Mouse (Mus musculus) stomach, postnatal 0 days (tissue): ENCODE data around the gene Cort.

ENCODE experiments used
- CTCF ChIP-seq: IDR thresholded peaks from 2 replicates; pipeline ENCODE4 v1.5.1; 2016; ENCODE audit warnings: antibody characterized with exemption, low read depth, mild to moderate bottlenecking, moderate library complexity
- EP300 ChIP-seq: optimal IDR thresholded peaks from 2 replicates; pipeline ENCODE3; 2016; ENCODE audit warnings: antibody characterized with exemption

GRCm38 (mm10) chr4:149145151-149145550 lies 18.6 kb upstream of the Cort start:
- TF ChIP-seq CTCF (no peak), EP300 (no peak)
